Mouse (Mus musculus) embryonic facial prominence, embryonic 12.5 days (tissue): ENCODE results near the gene Spata31d1d. TPM values are rescaled to one million over a fixed set of nuclear protein-coding genes. Genes with fewer than 3 reads are reported as not detected.
"Not testable (repeated sequence)": the region's sequence is repeated elsewhere in the genome, so short reads cannot be mapped to it uniquely, and the experiment has no call there.

Experiments
- ATAC-seq: fragments of 200-750 bp; cut with Nextera tagmentation; 2 replicates; pipeline ENCODE4 v1.8.0; 2017; ENCODE audit not compliant: insufficient number of reproducible peaks, insufficient read depth, low FRiP score, low TSS enrichment
- H3K27ac ChIP-seq: fragments of 300-500 bp; sonication (generic); 2 replicates; pipeline ENCODE4 v1.5.1; 2016; ENCODE audit warnings: mild to moderate bottlenecking
- H3K27me3 ChIP-seq: fragments of 300-500 bp; sonication (generic); 2 replicates; pipeline ENCODE4 v1.6.1; 2016; ENCODE audit warnings: mild to moderate bottlenecking, moderate library complexity
- H3K36me3 ChIP-seq: fragments of 300-500 bp; sonication (generic); 2 replicates; pipeline ENCODE4 v1.6.1; 2016; ENCODE audit warnings: mild to moderate bottlenecking
- H3K4me1 ChIP-seq: fragments of 300-500 bp; sonication (generic); 2 replicates; pipeline ENCODE4 v1.6.1; 2016
- H3K4me2 ChIP-seq: fragments of 300-500 bp; sonication (generic); replicated peaks from 2 replicates; pipeline ENCODE4 v1.6.1; 2016; ENCODE audit warnings: mild to moderate bottlenecking, moderate library complexity
- H3K4me3 ChIP-seq: fragments of 300-500 bp; sonication (generic); 2 replicates; pipeline ENCODE4 v1.5.1; 2016; ENCODE audit warnings: mild to moderate bottlenecking
- H3K9ac ChIP-seq: fragments of 300-500 bp; sonication (generic); 2 replicates; pipeline ENCODE4 v1.6.1; 2016; ENCODE audit warnings: mild to moderate bottlenecking, moderate library complexity
- H3K9me3 ChIP-seq: fragments of 300-500 bp; sonication (generic); 2 replicates; pipeline ENCODE4 v1.6.1; 2016; ENCODE audit warnings: mild to moderate bottlenecking, moderate library complexity
- WGBS: fragments of 180-500 bp; shearing (Covaris S2); methylation state at CpG from one replicate; pipeline ENCODE4 v1.1.7; 2016; 5-methylcytosine and 5-hydroxymethylcytosine counted together
- polyA plus RNA-seq: library from polyadenylated mRNA; unstranded; fragments of >200 nt; fragmentation: Nextera tagmentation; extraction: Ambion mirVana; gene quantifications from 2 replicates; pipeline ENCODE4 v1.2.1, GENCODE M21; 2016

The Spata31d1d gene
- polyA plus RNA-seq, 1 experiment from 2014 or later, result not detected

GRCm38 (mm10) chr13:59728378-59729093, 3.0 kb downstream of the Spata31d1d start:
- ATAC-seq, result peak; percentile 75
- Histone ChIP-seq H3K27ac (no peak overlapping the region), H3K4me3 (no peak overlapping the region), H3K4me1 (no peaks in the 10 kb centered on the region), H3K36me3 (no peaks in the 10 kb centered on the region), H3K9me3 (no peaks in the 10 kb centered on the region), H3K27me3 (0 out of 2 replicates have a peak, but pooled peaks cover 3% of the 10 kb centered on the region), H3K9ac (peak overlapping the region; percentile 1; the same call in 1 of the 2 replicates), H3K4me2 (no peak overlapping the region)
- 31% methylated on average over 7 of the region's 7 CpGs for WGBS

DNA sequence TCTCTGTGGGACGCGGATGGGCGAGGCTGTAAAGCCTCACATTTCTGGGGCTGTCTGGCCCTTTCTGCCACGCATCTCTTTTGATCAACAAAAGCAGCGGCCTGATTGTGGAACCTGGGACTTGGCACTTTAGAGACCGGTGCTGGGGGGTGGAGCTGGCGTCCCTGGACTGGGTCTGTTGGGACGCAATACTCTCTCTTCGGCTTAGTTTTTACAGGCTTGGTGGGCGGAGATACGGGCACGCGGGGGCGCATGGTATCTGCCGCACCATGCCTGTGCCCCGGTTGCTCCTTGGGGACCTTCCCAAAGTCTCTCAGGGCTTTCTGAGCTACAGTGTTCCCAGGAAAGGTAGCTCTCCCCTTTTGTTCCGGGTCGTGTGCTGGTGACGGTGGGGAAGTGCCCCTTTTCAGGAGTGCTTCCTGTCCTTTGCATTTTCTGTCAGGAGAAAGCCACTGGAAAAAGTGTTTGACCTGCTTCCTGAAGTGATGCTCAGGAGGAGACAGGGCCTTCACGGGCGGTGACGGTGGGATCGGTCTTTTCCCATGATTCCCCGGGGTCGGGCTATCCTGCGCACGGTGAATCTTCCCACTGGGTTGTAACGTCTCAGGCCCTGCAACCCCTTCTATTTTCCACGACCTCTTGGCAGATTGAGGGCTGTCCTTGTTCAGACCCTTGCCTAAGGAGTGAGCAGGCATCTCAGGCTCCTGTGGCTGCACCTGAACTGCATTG, 5.2 kb downstream of the Spata31d1d start:
- Histone ChIP-seq H3K27me3 (0 out of 2 replicates have a peak, but pooled peaks cover 3% of the 10 kb centered on the region), H3K4me3 (no peak overlapping the region), H3K36me3 (no peaks in the 10 kb centered on the region), H3K27ac (no peak overlapping the region), H3K4me1 (no peaks in the 10 kb centered on the region), H3K9ac (no peak overlapping the region), H3K9me3 (no peaks in the 10 kb centered on the region), H3K4me2 (peak overlapping the region; percentile 32)
- no peak for ATAC-seq
- 32% methylated on average over 29 of the region's 29 CpGs for WGBS

DNA sequence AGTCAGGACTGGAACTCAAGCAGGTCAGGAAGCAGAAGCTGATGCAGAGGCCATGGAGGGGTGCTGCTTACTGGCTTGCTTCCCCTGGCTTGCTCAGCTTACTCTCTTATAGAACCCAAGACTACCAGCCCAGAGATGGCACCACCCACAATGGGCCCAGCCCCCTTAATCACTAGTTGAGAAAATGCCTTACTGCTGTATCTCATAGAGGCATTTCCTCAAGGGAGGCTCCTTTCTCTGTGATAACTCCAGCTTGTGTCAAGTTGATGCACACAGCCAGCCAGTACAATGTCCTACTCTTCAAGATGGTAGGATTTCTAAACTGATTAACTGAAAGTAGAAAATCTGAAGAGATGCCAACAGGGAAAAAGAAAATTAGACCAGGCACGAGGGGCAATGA, 9.5 kb downstream of the Spata31d1d start:
- not testable (repeated sequence) for H3K4me1 ChIP-seq, H3K36me3 ChIP-seq, H3K4me2 ChIP-seq, H3K27me3 ChIP-seq, H3K9ac ChIP-seq, H3K4me3 ChIP-seq, H3K9me3 ChIP-seq, ATAC-seq, H3K27ac ChIP-seq
- whole genome bisulfite sequencing, result 83% methylated on average over 1 of the region's 1 CpGs

- no peak overlapping the region for H3K4me3 ChIP-seq
- no peak for ATAC-seq
- H3K27me3 ChIP-seq, result no peaks in the 10 kb centered on the region
- no peak overlapping the region for H3K9ac ChIP-seq
- H3K9me3 ChIP-seq, result no peaks in the 10 kb centered on the region
- H3K36me3 ChIP-seq, result no peaks in the 10 kb centered on the region
- WGBS, result 86% methylated on average over 1 of the region's 1 CpGs
- no peak overlapping the region for H3K4me2 ChIP-seq
- 0 out of 2 replicates have a peak, but pooled peaks cover 4% of the 10 kb centered on the region for H3K4me1 ChIP-seq
- 0 out of 2 replicates have a peak overlapping the region, but pooled peaks have one; percentile 30 for H3K27ac ChIP-seq
Measured at GRCm38 (mm10) chr13:59719475-59719874, 12.1 kb downstream of the Spata31d1d start.

DNA sequence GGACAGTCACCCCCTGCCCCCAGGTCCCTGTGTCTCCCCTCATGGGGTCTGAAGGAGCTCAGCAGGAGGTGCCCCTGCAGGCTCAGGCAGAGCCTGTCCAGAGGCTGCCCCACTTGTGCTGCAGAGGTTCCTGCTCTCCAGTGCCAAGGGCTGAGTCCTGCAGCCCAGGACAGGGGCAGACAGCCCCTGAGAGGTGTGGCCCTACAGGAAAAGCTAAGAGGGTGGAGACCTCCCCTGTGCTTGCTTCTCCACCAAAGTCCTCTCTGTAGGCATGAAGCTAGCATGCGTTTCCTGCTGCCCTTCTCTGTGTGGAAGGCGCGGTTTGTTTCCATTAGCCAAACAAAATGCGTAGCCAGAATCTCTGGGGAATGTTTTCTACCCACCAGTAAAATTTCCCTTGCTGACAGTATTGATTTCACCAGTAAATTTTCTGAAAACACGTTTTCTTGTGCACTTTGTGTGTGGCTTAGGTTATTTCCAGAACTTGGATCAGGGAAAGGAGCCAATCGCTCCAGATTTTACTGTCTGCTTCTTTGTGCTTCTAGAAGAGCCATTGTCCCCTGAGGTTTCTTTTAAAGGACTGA, 12.6 kb downstream of the Spata31d1d start:
- H3K9ac ChIP-seq, H3K4me1 ChIP-seq, H3K9me3 ChIP-seq, H3K27me3 ChIP-seq, H3K36me3 ChIP-seq, H3K4me3 ChIP-seq, H3K4me2 ChIP-seq, ATAC-seq: not testable (repeated sequence)
- 21% methylated on average over 6 of the region's 6 CpGs for WGBS
- 0 out of 2 replicates have a peak overlapping the region, but pooled peaks have one; percentile 30 for H3K27ac ChIP-seq

GRCm38 (mm10) chr13:59713710-59714109, 17.8 kb downstream of the Spata31d1d start:
- no peaks in the 10 kb centered on the region for H3K9me3 ChIP-seq
- no peak for ATAC-seq
- no peak overlapping the region for H3K4me2 ChIP-seq
- no peak overlapping the region for H3K9ac ChIP-seq
- no peaks in the 10 kb centered on the region for H3K27me3 ChIP-seq
- no peak overlapping the region for H3K4me3 ChIP-seq
- no peaks in the 10 kb centered on the region for H3K36me3 ChIP-seq
- 31% methylated on average over 3 of the region's 3 CpGs for WGBS
- H3K4me1 ChIP-seq, result no peaks in the 10 kb centered on the region
- no peak overlapping the region for H3K27ac ChIP-seq

- H3K4me3 ChIP-seq, ATAC-seq, H3K36me3 ChIP-seq, H3K27ac ChIP-seq, H3K4me1 ChIP-seq, H3K9ac ChIP-seq, H3K27me3 ChIP-seq, H3K9me3 ChIP-seq, H3K4me2 ChIP-seq: not testable (repeated sequence)
- 75% methylated on average over 3 of the region's 3 CpGs for WGBS
Measured at GRCm38 (mm10) chr13:59711984-59712383, 19.6 kb downstream of the Spata31d1d start, which contains the start of gene Spata31d1b. TSS of gene Spata31d1b (plus strand) at chr13:59712284.

DNA sequence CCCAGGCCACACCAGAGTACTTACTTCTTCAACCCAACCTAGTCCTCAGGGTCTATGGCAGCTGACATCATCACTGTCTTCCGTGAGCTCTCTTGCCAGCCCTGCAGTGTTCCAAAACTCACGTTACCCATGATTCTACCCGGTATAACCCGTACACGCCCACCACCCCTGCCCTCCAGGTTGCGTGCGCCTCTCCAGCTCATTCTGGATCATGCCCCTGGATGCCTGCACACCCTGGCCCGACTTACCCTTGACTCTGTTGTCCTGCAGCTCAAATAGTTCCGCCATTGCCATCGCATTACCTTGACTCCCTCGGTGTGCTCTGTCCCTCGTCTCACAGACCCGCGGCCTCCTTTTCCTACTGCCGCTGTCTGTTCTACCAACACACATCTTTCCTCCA, 21.3 kb downstream of the Spata31d1d start, which contains the start of gene Spata31d1a:
Spata31d1a (minus strand) TSS at position 101 of the 400 bp plus-strand sequence.
- Histone ChIP-seq H3K27me3 (no peaks in the 10 kb centered on the region), H3K4me3 (no peak within 1 kb of the TSS), H3K9me3 (no peaks in the 10 kb centered on the region), H3K36me3 (no peaks in the 10 kb centered on the region), H3K4me2 (no peak within 1 kb of the TSS), H3K4me1 (no peaks in the 10 kb centered on the region), H3K27ac (no peak within 1 kb of the TSS), H3K9ac (no peak within 1 kb of the TSS)
- 91% methylated on average over 15 of the region's 15 CpGs for WGBS
- no peak for ATAC-seq

- 41% methylated on average over 12 of the region's 12 CpGs for WGBS
- no peak overlapping the region for H3K4me3 ChIP-seq
- H3K9me3 ChIP-seq, result no peaks in the 10 kb centered on the region
- H3K27me3 ChIP-seq, result no peaks in the 10 kb centered on the region
- 0 out of 2 replicates have a peak, but pooled peaks cover 7% of the 10 kb centered on the region for H3K4me1 ChIP-seq
- H3K9ac ChIP-seq, result no peak overlapping the region
- no peaks in the 10 kb centered on the region for H3K36me3 ChIP-seq
- no peak overlapping the region for H3K4me2 ChIP-seq
- ATAC-seq, result no peak
- H3K27ac ChIP-seq, result no peak overlapping the region
Measured at GRCm38 (mm10) chr13:59704562-59704961, 27.0 kb downstream of the Spata31d1d start.

- Histone ChIP-seq H3K4me1 (0 out of 2 replicates have a peak, but pooled peaks cover 7% of the 10 kb centered on the region), H3K27ac (no peak overlapping the region), H3K9me3 (no peaks in the 10 kb centered on the region), H3K4me3 (no peak overlapping the region), H3K36me3 (no peaks in the 10 kb centered on the region), H3K27me3 (no peaks in the 10 kb centered on the region), H3K9ac (no peak overlapping the region), H3K4me2 (no peak overlapping the region)
- no peak for ATAC-seq
- 85% methylated on average over 12 of the region's 12 CpGs for WGBS
Measured at GRCm38 (mm10) chr13:59703514-59703913, 28.0 kb downstream of the Spata31d1d start.

GRCm38 (mm10) chr13:59700137-59700536, 31.4 kb downstream of the Spata31d1d start:
- H3K36me3 ChIP-seq, H3K27ac ChIP-seq, H3K4me3 ChIP-seq, ATAC-seq, H3K4me2 ChIP-seq, H3K4me1 ChIP-seq, H3K9ac ChIP-seq, H3K9me3 ChIP-seq, H3K27me3 ChIP-seq: not testable (repeated sequence)
- WGBS, result 57% methylated on average over 1 of the region's 1 CpGs
